Mouse (Mus musculus) MEL (cell line): ENCODE results near the gene Olfr462. TPM values are rescaled to one million over a fixed set of nuclear protein-coding genes. Genes with fewer than 3 reads are reported as not detected.
A peak's percentile ranks its signal among the peaks of the same experiment; 100 is the strongest.

Source experiments
- DNase-seq: peaks from one replicate; pipeline ENCODE4 v3.0.0; 2011; ENCODE audit warnings: low read depth, low spot score
- H3K27ac ChIP-seq: 2 replicates; pipeline ENCODE4 v1.5.1; 2012; ENCODE audit warnings: low read depth, mild to moderate bottlenecking, control low read depth, low read length, moderate library complexity; ENCODE audit not compliant: control insufficient read depth
- H3K27me3 ChIP-seq, 2 experiments: fragments of 150-350 bp in 1 of 2; sonication (generic) in 1 of 2; 2 replicates each; pipeline ENCODE4 v1.6.1; 2012; ENCODE audit warnings: low read length in 2 of 2, mild to moderate bottlenecking in 2 of 2, improper control_type of control experiment in 1 of 2, moderate library complexity in 1 of 2; ENCODE audit not compliant: insufficient read depth in 2 of 2, control insufficient read depth in 1 of 2
- H3K36me3 ChIP-seq, 2 experiments: 2 replicates each; pipeline ENCODE4 v1.6.1; 2012 to 2014; ENCODE audit warnings: low read length in 2 of 2, improper control_type of control experiment in 1 of 2, inconsistent platforms in 1 of 2, mild to moderate bottlenecking in 1 of 2; ENCODE audit not compliant: insufficient read depth in 2 of 2, control insufficient read depth in 1 of 2
- H3K4me1 ChIP-seq, 2 experiments: fragments of 150-350 bp in 1 of 2; sonication (generic) in 1 of 2; 2 replicates each; pipeline ENCODE4 v1.6.1; 2012; ENCODE audit warnings: low read length in 2 of 2, improper control_type of control experiment in 1 of 2, mild to moderate bottlenecking in 1 of 2; ENCODE audit not compliant: insufficient read depth in 2 of 2, control insufficient read depth in 1 of 2
- H3K4me3 ChIP-seq, 2 experiments: fragments of 150-350 bp in 1 of 2; sonication (generic) in 1 of 2; 2 replicates each; pipeline ENCODE4 v1.5.1; 2012; ENCODE audit warnings: low read depth in 2 of 2, low read length in 2 of 2, mild to moderate bottlenecking in 2 of 2, moderate library complexity in 2 of 2, control low read depth in 1 of 2, improper control_type of control experiment in 1 of 2; ENCODE audit not compliant: control insufficient read depth in 1 of 2, insufficient read depth in 1 of 2
- H3K79me2 ChIP-seq: 2 replicates; pipeline ENCODE4 v1.6.1; 2012; ENCODE audit warnings: mild to moderate bottlenecking, low read length, moderate library complexity; ENCODE audit not compliant: control insufficient read depth, poor library complexity, insufficient read depth
- H3K9ac ChIP-seq: 2 replicates; pipeline ENCODE4 v1.6.1; 2012; ENCODE audit warnings: low read depth, mild to moderate bottlenecking, control low read depth, low read length, moderate library complexity; ENCODE audit not compliant: control insufficient read depth, poor library complexity, severe bottlenecking
- H3K9me3 ChIP-seq: fragments of 150-350 bp; sonication (generic); replicated peaks from 2 replicates; pipeline ENCODE4 v1.6.1; 2012; ENCODE audit warnings: mild to moderate bottlenecking, low read length, improper control_type of control experiment, moderate library complexity; ENCODE audit not compliant: insufficient read depth
- BHLHE40 ChIP-seq: IDR thresholded peaks from 2 replicates; pipeline ENCODE4 v1.6.1; 2012; ENCODE audit warnings: low read depth, mild to moderate bottlenecking, inconsistent platforms, low read length, improper control_type of control experiment, borderline replicate concordance
- CHD1 ChIP-seq: IDR thresholded peaks from 2 replicates; pipeline ENCODE4 v1.6.1; 2012; ENCODE audit warnings: low read depth, mild to moderate bottlenecking, inconsistent platforms, low read length, improper control_type of control experiment
- CHD2 ChIP-seq: IDR thresholded peaks from 2 replicates; pipeline ENCODE4 v1.6.1; 2011; ENCODE audit warnings: low read length, improper control_type of control experiment
- CTCF ChIP-seq, 3 experiments: IDR thresholded peaks in 2 of 3; conservative IDR thresholded peaks in 1 of 3; 2 replicates each; pipeline ENCODE4 v1.5.1; 2011 to 2012; ENCODE audit warnings: low read length in 3 of 3, low read depth in 2 of 3, mild to moderate bottlenecking in 2 of 3, improper control_type of control experiment in 1 of 3, inconsistent platforms in 1 of 3, mixed read lengths in 1 of 3, moderate library complexity in 1 of 3; ENCODE audit not compliant: control insufficient read depth in 1 of 3, insufficient read depth in 1 of 3, poor library complexity in 1 of 3, severe bottlenecking in 1 of 3
- E2F4 ChIP-seq: IDR thresholded peaks from 2 replicates; pipeline ENCODE4 v1.6.1; 2011; ENCODE audit warnings: low read depth, low read length, improper control_type of control experiment, borderline replicate concordance
- ELF1 ChIP-seq: IDR thresholded peaks from 2 replicates; pipeline ENCODE4 v1.6.1; 2014; ENCODE audit warnings: low read depth, mild to moderate bottlenecking, inconsistent platforms, low read length, improper control_type of control experiment, moderate library complexity
- EP300 ChIP-seq, 2 experiments: IDR thresholded peaks; 2 replicates each; pipeline ENCODE4 v1.6.1; 2011; ENCODE audit warnings: improper control_type of control experiment in 2 of 2, low read length in 2 of 2, low read depth in 1 of 2, mild to moderate bottlenecking in 1 of 2
- GABPA ChIP-seq: IDR thresholded peaks from 2 replicates; pipeline ENCODE4 v1.6.1; 2012; ENCODE audit warnings: low read depth, mild to moderate bottlenecking, inconsistent platforms, low read length, improper control_type of control experiment, moderate library complexity
- GATA1 ChIP-seq: IDR thresholded peaks from 2 replicates; pipeline ENCODE4 v1.6.1; 2011; ENCODE audit warnings: low read depth, low read length, improper control_type of control experiment
- HCFC1 ChIP-seq: IDR thresholded peaks from 2 replicates; pipeline ENCODE4 v1.6.1; 2012; ENCODE audit warnings: low read depth, mild to moderate bottlenecking, inconsistent platforms, low read length, improper control_type of control experiment, moderate library complexity
- JUND ChIP-seq: IDR thresholded peaks from 2 replicates; pipeline ENCODE4 v1.6.1; 2011; ENCODE audit warnings: low read depth, mild to moderate bottlenecking, improper control_type of control experiment, low read length
- KAT2A ChIP-seq: conservative IDR thresholded peaks from 2 replicates; pipeline ENCODE4 v1.6.1; 2012; ENCODE audit warnings: low read depth, low read length, improper control_type of control experiment, inconsistent platforms
- MAFK ChIP-seq: IDR thresholded peaks from 2 replicates; pipeline ENCODE4 v1.6.1; 2011; ENCODE audit warnings: low read depth, mild to moderate bottlenecking, low read length, improper control_type of control experiment, borderline replicate concordance
- MAX ChIP-seq: IDR thresholded peaks from 2 replicates; pipeline ENCODE4 v1.6.1; 2011; ENCODE audit warnings: low read length, improper control_type of control experiment
- MAZ ChIP-seq: IDR thresholded peaks from 2 replicates; pipeline ENCODE4 v1.6.1; 2012; ENCODE audit warnings: low read depth, mild to moderate bottlenecking, inconsistent platforms, low read length, improper control_type of control experiment
- MEF2A ChIP-seq: IDR thresholded peaks from 2 replicates; pipeline ENCODE4 v1.6.1; 2014; ENCODE audit warnings: low read depth, mild to moderate bottlenecking, inconsistent platforms, low read length, improper control_type of control experiment; ENCODE audit not compliant: poor library complexity, insufficient replicate concordance, severe bottlenecking; ENCODE audit errors: extremely low read depth
- MXI1 ChIP-seq: IDR thresholded peaks from 2 replicates; pipeline ENCODE4 v1.6.1; 2011; ENCODE audit warnings: mild to moderate bottlenecking, low read depth, low read length, improper control_type of control experiment
- MYB ChIP-seq: IDR thresholded peaks from 2 replicates; pipeline ENCODE4 v1.6.1; 2011; ENCODE audit warnings: mild to moderate bottlenecking, low read depth, low read length, improper control_type of control experiment
- MYC ChIP-seq: IDR thresholded peaks from 2 replicates; pipeline ENCODE4 v1.6.1; 2011; ENCODE audit warnings: low read depth, mild to moderate bottlenecking, low read length, improper control_type of control experiment, moderate library complexity
- NELFE ChIP-seq: IDR thresholded peaks from 2 replicates; pipeline ENCODE4 v1.6.1; 2011; ENCODE audit warnings: low read depth, low read length, improper control_type of control experiment
- POLR2A ChIP-seq, 2 experiments: IDR thresholded peaks; 2 replicates each; pipeline ENCODE4 v1.6.1; 2011 to 2012; ENCODE audit warnings: low read length in 2 of 2, mild to moderate bottlenecking in 2 of 2, control low read depth in 1 of 2, improper control_type of control experiment in 1 of 2, low read depth in 1 of 2, moderate library complexity in 1 of 2; ENCODE audit not compliant: control insufficient read depth in 1 of 2, insufficient read depth in 1 of 2, poor library complexity in 1 of 2
- POLR2AphosphoS2 ChIP-seq: IDR thresholded peaks from 2 replicates; pipeline ENCODE4 v1.6.1; 2011; ENCODE audit warnings: low read length, improper control_type of control experiment
- POLR2AphosphoS5 ChIP-seq: IDR thresholded peaks from 2 replicates; pipeline ENCODE4 v1.6.1; 2012; ENCODE audit warnings: low read depth, borderline replicate concordance, mild to moderate bottlenecking, inconsistent platforms, low read length, moderate library complexity, mixed read lengths
- RAD21 ChIP-seq: IDR thresholded peaks from 2 replicates; pipeline ENCODE4 v1.6.1; 2011; ENCODE audit warnings: mild to moderate bottlenecking, low read depth, low read length, improper control_type of control experiment
- RCOR1 ChIP-seq: IDR thresholded peaks from 2 replicates; pipeline ENCODE4 v1.6.1; 2012; ENCODE audit warnings: low read depth, mild to moderate bottlenecking, inconsistent platforms, low read length, improper control_type of control experiment
- SMC3 ChIP-seq: IDR thresholded peaks from 2 replicates; pipeline ENCODE4 v1.6.1; 2011; ENCODE audit warnings: low read depth, low read length, improper control_type of control experiment
- TAL1 ChIP-seq: IDR thresholded peaks from 2 replicates; pipeline ENCODE4 v1.6.1; 2012; ENCODE audit warnings: mild to moderate bottlenecking, inconsistent platforms, low read length, moderate library complexity, mixed read lengths
- TBP ChIP-seq: IDR thresholded peaks from 2 replicates; pipeline ENCODE4 v1.8.0; 2011; ENCODE audit warnings: low read depth, low read length, improper control_type of control experiment
- TCF12 ChIP-seq: IDR thresholded peaks from 2 replicates; pipeline ENCODE4 v1.6.1; 2014; ENCODE audit warnings: low read depth, mild to moderate bottlenecking, inconsistent platforms, low read length, improper control_type of control experiment, moderate library complexity
- UBTF ChIP-seq: IDR thresholded peaks from 2 replicates; pipeline ENCODE4 v1.6.1; 2012; ENCODE audit warnings: low read depth, mild to moderate bottlenecking, inconsistent platforms, low read length, improper control_type of control experiment, moderate library complexity, borderline replicate concordance; ENCODE audit not compliant: insufficient read depth
- USF1 ChIP-seq: IDR thresholded peaks from 2 replicates; pipeline ENCODE4 v1.6.1; 2014; ENCODE audit warnings: low read depth, mild to moderate bottlenecking, inconsistent platforms, low read length, improper control_type of control experiment, moderate library complexity
- USF2 ChIP-seq, 2 experiments: IDR thresholded peaks; 2 replicates each; pipeline ENCODE4 v1.6.1; 2011 to 2012; ENCODE audit warnings: improper control_type of control experiment in 2 of 2, low read length in 2 of 2, borderline replicate concordance in 1 of 2, inconsistent platforms in 1 of 2, low read depth in 1 of 2, mild to moderate bottlenecking in 1 of 2; ENCODE audit not compliant: insufficient read depth in 1 of 2
- ZC3H11A ChIP-seq: IDR thresholded peaks from 2 replicates; pipeline ENCODE4 v1.6.1; 2012; ENCODE audit warnings: low read depth, mild to moderate bottlenecking, inconsistent platforms, low read length, improper control_type of control experiment
- ZKSCAN1 ChIP-seq: IDR thresholded peaks from 2 replicates; pipeline ENCODE4 v1.6.1; 2012; ENCODE audit warnings: low read depth, mild to moderate bottlenecking, inconsistent platforms, low read length, improper control_type of control experiment, moderate library complexity
- ZMIZ1 ChIP-seq: IDR thresholded peaks from 2 replicates; pipeline ENCODE4 v1.6.1; 2012; ENCODE audit warnings: low read depth, mild to moderate bottlenecking, inconsistent platforms, low read length, improper control_type of control experiment, moderate library complexity
- ZNF384 ChIP-seq: IDR thresholded peaks from 2 replicates; pipeline ENCODE4 v1.6.1; 2012; ENCODE audit warnings: low read depth, mild to moderate bottlenecking, inconsistent platforms, low read length, improper control_type of control experiment
- polyA plus RNA-seq, 2 experiments: library from polyadenylated mRNA; stranded (reverse) in 1 of 2; unstranded in 1 of 2; fragments of >175 nt in 1 of 2; fragments of >200 nt in 1 of 2; gene quantifications; 2 replicates each; pipeline versions ENCODE4 v1.2.1 to v1.2.4; 2012; ENCODE audit warnings: low replicate concordance in 2 of 2, low read depth in 1 of 2; ENCODE audit not compliant: insufficient read length in 2 of 2, insufficient read depth in 1 of 2, missing spikeins in 1 of 2
- total RNA-seq: library from RNA; depleted of rRNA; stranded (reverse); fragments of 300-350 nt; gene quantifications from 2 replicates; pipeline ENCODE4 v1.2.3, GENCODE M21; 2012

The Olfr462 gene
- total and polyA plus RNA-seq, 3 experiments: not detected

- Histone ChIP-seq H3K27ac (peak within 1 kb of the TSS; percentile 30), H3K79me2 (no peaks in the 10 kb centered on the region; the same call in 1 of the 2 replicates)
- TF ChIP-seq USF2 (IDR thresholded peaks at IDR 0.05; ENCODE audit: borderline replicate concordance in 1 of 2, insufficient read depth in 1 of 2, low read depth in 1 of 2, low read length in 2 of 2): no peak
- TF ChIP-seq E2F4: no peak
- no peak for TF ChIP-seq TCF12
- no peak for TF ChIP-seq ZC3H11A
- no peak for TF ChIP-seq USF1
- TF ChIP-seq CHD2: no peak
- TF ChIP-seq POLR2A (IDR thresholded peaks at IDR 0.05; ENCODE audit: control insufficient read depth in 1 of 2, insufficient read depth in 1 of 2, low read depth in 1 of 2, low read length in 2 of 2, poor library complexity in 1 of 2): peak; percentile 63 to 83
- TF ChIP-seq MAFK: no peak
- peak; percentile 100 for TF ChIP-seq MXI1
- no peak for TF ChIP-seq GABPA
- TF ChIP-seq POLR2AphosphoS2: no peak
- peak; percentile 88 for TF ChIP-seq ELF1
- no peak for TF ChIP-seq KAT2A
- TF ChIP-seq SMC3: no peak
- TF ChIP-seq MEF2A: no peak
- TF ChIP-seq ZMIZ1: no peak
- no peak for TF ChIP-seq GATA1
- no peak for TF ChIP-seq BHLHE40
- no peak for TF ChIP-seq MYB
- TF ChIP-seq JUND: no peak
- TF ChIP-seq ZKSCAN1: no peak
- no peak; the same call in 1 of the 2 replicates for TF ChIP-seq RCOR1
- no peak; the same call in 1 of the 2 replicates for TF ChIP-seq MAZ
- TF ChIP-seq MAX: peak; percentile 93
- TF ChIP-seq ZNF384: no peak
- TF ChIP-seq HCFC1: peak; percentile 85
- TF ChIP-seq RAD21: no peak
- no peak for TF ChIP-seq TAL1
- TF ChIP-seq CTCF (IDR thresholded peaks at IDR 0.05 in 2 of 3, conservative IDR thresholded peaks at IDR 0.05 in 1 of 3; ENCODE audit: control insufficient read depth in 1 of 3, insufficient read depth in 1 of 3, low read depth in 2 of 3, low read length in 3 of 3, poor library complexity in 1 of 3, severe bottlenecking in 1 of 3): no peak
- TF ChIP-seq POLR2AphosphoS5: no peak
- TF ChIP-seq EP300 (IDR thresholded peaks at IDR 0.05; ENCODE audit: low read depth in 1 of 2, low read length in 2 of 2): no peak
- peak; percentile 75 for TF ChIP-seq TBP
- TF ChIP-seq NELFE: peak; percentile 78
- TF ChIP-seq CHD1: no peak
- no peak for TF ChIP-seq UBTF
- peak; percentile 85 for TF ChIP-seq MYC
Observed at GRCm38 (mm10) chr11:87852690-87853596, 39.1 kb downstream of the Olfr462 start, which contains the start of gene Mks1. Gene Mks1 (plus strand): TSS chr11:87853215.

More at GRCm38 (mm10) chr11:87852690-87853596, 39.1 kb downstream of the Olfr462 start, which contains the start of gene Mks1:
- H3K36me3 ChIP-seq: peaks cover 0 to 6% of the 10 kb centered on the region in 2 experiments; a peak in 1 of 4 replicates
- peaks cover 0 to under 1% of the 10 kb centered on the region in 2 experiments; a peak in 1 of 4 replicates for H3K27me3 ChIP-seq
- peak within 1 kb of the TSS; percentile 69 for H3K9ac ChIP-seq
- H3K9me3 ChIP-seq: no peaks in the 10 kb centered on the region
- H3K4me3 ChIP-seq: peak within 1 kb of the TSS; percentile 59 to 67
- H3K4me1 ChIP-seq: peaks cover 0 to 7% of the 10 kb centered on the region in 2 experiments; a peak in 1 of 4 replicates
- DNase-seq: peak; percentile 98
